Mouse (Mus musculus): ENCODE measurements around the gene Spty2d1. TPM values are rescaled to one million over a fixed set of nuclear protein-coding genes. Genes with fewer than 3 reads are reported as not detected.

The Spty2d1 gene
- total and polyA plus RNA-seq, 3 experiments = 2.7 to 8.5 (median 6.9) TPM

- WGBS = 28% methylated on average over 11 of the region's 11 CpGs
- Histone ChIP-seq H3K79me2 (replicated peaks; ENCODE audit: control insufficient read depth, insufficient read depth, low read length) (no peaks in the 10 kb centered on the region), H3K36me3 (ENCODE audit: control insufficient read depth, insufficient read depth, low read length) (no peaks in the 10 kb centered on the region), H3K27me3 (ENCODE audit: control insufficient read depth, insufficient read depth, low read length) (no peaks in the 10 kb centered on the region), H3K27ac (peak overlapping the region; percentile 57), H3K4me3 (peak overlapping the region; percentile 28; the same call in 1 of the 2 replicates), H3K4me1 (ENCODE audit: control insufficient read depth, insufficient read depth, low read length) (peaks cover 12% of the 10 kb centered on the region), H3K9ac (ENCODE audit: low read depth, low read length) (no peak overlapping the region)
- DNase-seq = peak; percentile 39 to 51
- intact Hi-C loops (cut with DNase I) = loop anchor here (1.0 to 5.0 kb wide), 3 partner anchors 51 to 302 kb away; partner anchors contain the start of gene Saal1
- TF ChIP-seq POLR2A (IDR thresholded peaks at IDR 0.05; ENCODE audit: insufficient read depth, low read depth, low read length) (no peak), CTCF (IDR thresholded peaks at IDR 0.05) (no peak), EP300 (IDR thresholded peaks at IDR 0.05; ENCODE audit: insufficient read depth, low read depth, low read length) (no peak)
Measured at GRCm38 (mm10) chr7:47014564-47015389, 6.6 kb upstream of the Spty2d1 start.

DNA sequence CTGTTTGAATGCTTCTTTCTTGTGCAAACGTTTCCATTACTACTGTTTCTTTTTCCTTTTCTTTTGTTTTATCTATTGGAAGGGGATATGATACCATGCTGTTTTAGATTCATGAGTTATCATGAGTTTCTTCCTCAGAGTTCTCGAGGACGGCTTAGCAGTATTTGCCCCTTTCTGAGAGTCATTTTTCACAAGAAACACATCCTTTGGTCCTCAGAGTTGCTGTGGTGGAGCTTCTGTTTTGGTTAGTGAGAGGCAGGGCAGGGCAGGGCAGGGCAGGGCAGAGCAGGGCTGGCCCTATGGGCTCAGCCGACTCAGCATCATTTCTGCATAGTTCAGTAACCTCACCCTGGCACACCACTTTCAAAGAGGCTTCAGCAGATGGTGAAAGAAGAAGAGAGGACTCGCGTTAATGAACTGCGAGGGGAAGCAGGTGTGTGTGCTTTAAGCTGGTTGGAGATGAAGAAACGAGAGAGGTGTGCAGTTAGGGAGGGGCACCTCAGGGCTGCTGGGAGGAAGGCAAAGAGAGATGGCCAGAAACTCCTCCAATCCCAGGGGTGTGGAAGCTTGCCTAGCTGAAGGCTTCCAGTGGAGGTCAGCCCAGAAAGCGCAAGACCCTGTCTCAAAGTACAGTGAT, 5.0 kb upstream of the Spty2d1 start:
- Histone ChIP-seq H3K36me3 (ENCODE audit: control insufficient read depth, insufficient read depth, low read length) (no peaks in the 10 kb centered on the region), H3K27ac (peak overlapping the region; percentile 0; the same call in 1 of the 2 replicates), H3K79me2 (replicated peaks; ENCODE audit: control insufficient read depth, insufficient read depth, low read length) (no peaks in the 10 kb centered on the region), H3K27me3 (ENCODE audit: control insufficient read depth, insufficient read depth, low read length) (no peaks in the 10 kb centered on the region), H3K4me1 (ENCODE audit: control insufficient read depth, insufficient read depth, low read length) (peaks cover 15% of the 10 kb centered on the region), H3K4me3 (no peak overlapping the region), H3K9ac (ENCODE audit: low read depth, low read length) (no peak overlapping the region)
- TF ChIP-seq POLR2A (IDR thresholded peaks at IDR 0.05; ENCODE audit: insufficient read depth, low read depth, low read length) (no peak), CTCF (IDR thresholded peaks at IDR 0.05) (no peak), EP300 (IDR thresholded peaks at IDR 0.05; ENCODE audit: insufficient read depth, low read depth, low read length) (no peak)
- intact Hi-C loops (cut with DNase I) = loop anchor here (5.0 kb wide), 1 partner anchor 166 kb away; no protein-coding TSS in a partner anchor
- WGBS = 33% methylated on average over 9 of the region's 9 CpGs
- DNase-seq = no peak

- Histone ChIP-seq H3K27ac (peak overlapping the region; percentile 92), H3K9ac (ENCODE audit: low read depth, low read length) (peak overlapping the region; percentile 80), H3K79me2 (replicated peaks; ENCODE audit: control insufficient read depth, insufficient read depth, low read length) (peaks cover 1% of the 10 kb centered on the region; the same call in 1 of the 2 replicates), H3K27me3 (ENCODE audit: control insufficient read depth, insufficient read depth, low read length) (no peaks in the 10 kb centered on the region), H3K36me3 (ENCODE audit: control insufficient read depth, insufficient read depth, low read length) (peaks cover 5% of the 10 kb centered on the region), H3K4me1 (ENCODE audit: control insufficient read depth, insufficient read depth, low read length) (peaks cover 13% of the 10 kb centered on the region), H3K4me3 (peak overlapping the region; percentile 79)
- DNase-seq = no peak
- no peak for TF ChIP-seq POLR2A (IDR thresholded peaks at IDR 0.05; ENCODE audit: insufficient read depth, low read depth, low read length)
- TF ChIP-seq EP300 (IDR thresholded peaks at IDR 0.05; ENCODE audit: insufficient read depth, low read depth, low read length) = no peak
- TF ChIP-seq CTCF (IDR thresholded peaks at IDR 0.05) = peak; percentile 74
- intact Hi-C loops (cut with DNase I) = loop anchor here (5.0 kb wide), 2 partner anchors 85 to 210 kb away; partner anchors contain the start of genes Gtf2h1 and Hps5
- WGBS = under 1% methylated on average over 25 of the region's 25 CpGs
Measured at GRCm38 (mm10) chr7:47007818-47008167, 418 bp downstream of the Spty2d1 start.

- Histone ChIP-seq H3K27me3 (ENCODE audit: control insufficient read depth, insufficient read depth, low read length) (no peaks in the 10 kb centered on the region), H3K27ac (peak overlapping the region; percentile 92), H3K79me2 (replicated peaks; ENCODE audit: control insufficient read depth, insufficient read depth, low read length) (peaks cover 1% of the 10 kb centered on the region; the same call in 1 of the 2 replicates), H3K4me3 (peak overlapping the region; percentile 79), H3K4me1 (ENCODE audit: control insufficient read depth, insufficient read depth, low read length) (peaks cover 13% of the 10 kb centered on the region), H3K9ac (ENCODE audit: low read depth, low read length) (peak overlapping the region; percentile 80), H3K36me3 (ENCODE audit: control insufficient read depth, insufficient read depth, low read length) (peaks cover 5% of the 10 kb centered on the region)
- WGBS = 8% methylated on average over 21 of the region's 21 CpGs
- no peak for DNase-seq
- TF ChIP-seq CTCF (IDR thresholded peaks at IDR 0.05) (no peak), EP300 (IDR thresholded peaks at IDR 0.05; ENCODE audit: insufficient read depth, low read depth, low read length) (no peak), POLR2A (IDR thresholded peaks at IDR 0.05; ENCODE audit: insufficient read depth, low read depth, low read length) (no peak)
- intact Hi-C loops (cut with DNase I) = loop anchor here (5.0 kb wide), 2 partner anchors 85 to 210 kb away; partner anchors contain the start of genes Gtf2h1 and Hps5
Measured at GRCm38 (mm10) chr7:47007109-47007780, 966 bp downstream of the Spty2d1 start.

DNA sequence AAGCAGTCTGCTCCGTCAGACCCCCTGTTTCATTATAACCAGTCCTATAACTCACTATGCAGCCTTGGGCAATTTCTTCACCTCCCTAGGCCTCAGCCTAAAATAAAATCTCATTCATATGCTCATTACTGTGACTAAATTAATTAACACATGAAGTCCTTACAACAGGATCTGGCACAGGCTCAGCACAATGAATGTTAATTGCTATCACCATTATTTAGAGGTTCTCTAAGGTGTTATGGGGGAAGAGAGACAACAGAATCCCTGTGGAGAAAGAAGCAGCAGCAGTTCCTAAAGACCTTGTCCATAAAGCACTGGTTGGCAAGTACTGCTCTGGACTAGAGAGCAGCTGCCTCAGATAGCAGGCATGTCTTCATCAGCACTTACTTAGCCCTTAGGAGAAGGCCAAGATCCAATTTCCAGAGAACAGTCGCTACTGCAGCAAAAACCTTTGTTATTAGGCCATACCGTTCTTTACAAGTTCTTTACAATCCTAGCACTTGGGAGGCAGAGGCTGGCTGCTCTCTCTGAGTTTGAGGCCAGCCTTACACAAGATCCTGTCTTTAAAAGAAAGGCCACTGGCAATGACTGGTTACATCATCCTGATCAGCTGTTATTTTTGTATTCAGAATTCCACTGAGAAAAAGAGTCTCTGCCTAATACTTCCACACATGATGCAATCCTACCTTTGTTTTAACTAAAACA, 4.6 kb downstream of the Spty2d1 start:
- no peak overlapping the region for H3K27ac ChIP-seq
- H3K4me1 ChIP-seq (ENCODE audit: control insufficient read depth, insufficient read depth, low read length) = peaks cover 20% of the 10 kb centered on the region
- no peaks in the 10 kb centered on the region for H3K27me3 ChIP-seq (ENCODE audit: control insufficient read depth, insufficient read depth, low read length)
- H3K36me3 ChIP-seq (ENCODE audit: control insufficient read depth, insufficient read depth, low read length) = peaks cover 20% of the 10 kb centered on the region
- no peak for DNase-seq
- peaks cover 3% of the 10 kb centered on the region for H3K79me2 ChIP-seq (replicated peaks; ENCODE audit: control insufficient read depth, insufficient read depth, low read length)
- TF ChIP-seq POLR2A (IDR thresholded peaks at IDR 0.05; ENCODE audit: insufficient read depth, low read depth, low read length) = no peak
- TF ChIP-seq CTCF (IDR thresholded peaks at IDR 0.05) = no peak
- no peak for TF ChIP-seq EP300 (IDR thresholded peaks at IDR 0.05; ENCODE audit: insufficient read depth, low read depth, low read length)
- no peak overlapping the region for H3K9ac ChIP-seq (ENCODE audit: low read depth, low read length)
- intact Hi-C loops (cut with DNase I) = no loop called here
- no peak overlapping the region for H3K4me3 ChIP-seq
- 50% methylated on average over 3 of the region's 3 CpGs for WGBS

Data from heart, adult 2 months (tissue).